Mouse (Mus musculus): ENCODE results near the gene Tm4sf5. TPM values are rescaled to one million over a fixed set of nuclear protein-coding genes. Genes with fewer than 3 reads are reported as not detected.

Gene Tm4sf5
- polyA plus RNA-seq, 2 experiments from 2014 or later: 1.00 to 2.5 TPM

DNA sequence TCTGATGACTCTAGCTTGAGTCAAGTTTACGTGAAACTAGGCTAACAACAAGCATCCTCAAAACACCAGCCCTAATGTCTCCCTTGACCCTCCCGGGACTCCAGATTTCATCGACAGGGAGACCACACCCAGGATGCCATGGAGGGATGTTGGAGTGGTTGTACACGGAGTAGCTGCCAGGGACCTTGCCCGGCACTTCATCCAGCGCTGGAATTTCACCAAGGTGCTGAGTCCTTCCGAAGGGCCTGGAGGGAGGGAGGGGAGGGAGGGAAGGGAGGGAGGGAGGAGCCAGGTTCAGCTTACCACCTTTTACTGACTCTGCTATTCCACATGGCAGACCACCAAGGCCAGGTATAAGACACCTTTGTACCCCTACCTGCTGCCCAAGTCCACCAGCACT, 48.9 kb downstream of the Tm4sf5 start:
- no peak for ATAC-seq

DNA sequence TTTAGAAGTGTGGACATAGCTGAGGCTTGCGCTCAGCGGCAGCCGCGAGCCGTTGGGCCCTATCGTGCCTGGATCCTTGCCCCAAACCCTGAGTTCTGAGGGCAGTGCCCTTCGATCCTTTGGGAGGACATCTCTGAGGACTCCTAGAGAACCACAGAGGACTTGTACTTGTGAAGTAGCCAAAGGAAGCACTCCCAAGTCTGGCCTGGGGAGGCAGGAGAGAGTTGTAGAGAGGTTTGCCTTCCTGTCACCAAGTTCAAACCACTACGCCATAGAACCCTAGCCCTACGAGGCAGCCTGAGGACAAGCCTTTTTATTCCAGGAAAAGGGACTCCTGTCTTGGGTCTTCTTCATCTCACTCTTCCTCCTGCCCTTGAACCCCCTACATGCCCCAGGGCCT, 52.5 kb downstream of the Tm4sf5 start:
- ATAC-seq: no peak

Other genes starting within 250 kb of the Tm4sf5 start
- under 1 TPM in 1 of 2 experiments, not detected in 1; 0.31 TPM for gene Alox12, start 249.9 kb upstream of the Tm4sf5 start, polyA plus RNA-seq (2017; shearing (Covaris generic))
- gene Alox12e, start 182.6 kb upstream of the Tm4sf5 start, polyA plus RNA-seq (2017; shearing (Covaris generic)): not detected
- not detected for gene Alox15, start 153.2 kb upstream of the Tm4sf5 start, polyA plus RNA-seq (2017; shearing (Covaris generic))
- gene Pelp1, start 95.2 kb upstream of the Tm4sf5 start, polyA plus RNA-seq (2017; shearing (Covaris generic)): 1 to 10 TPM; 4.4 to 7.7 TPM
- gene Arrb2, start 72.6 kb upstream of the Tm4sf5 start, polyA plus RNA-seq (2017; shearing (Covaris generic)): 10 to 100 TPM; 47.0 to 64.1 TPM
- gene Med11, start 53.3 kb upstream of the Tm4sf5 start, polyA plus RNA-seq (2017; shearing (Covaris generic)): 10 to 100 TPM; 84.3 to 85.7 TPM
- gene Zmynd15, start 45.8 kb upstream of the Tm4sf5 start, polyA plus RNA-seq (2017; shearing (Covaris generic)): not detected
- under 1 TPM; 0.43 to 0.87 TPM for gene Cxcl16, start 45.3 kb upstream of the Tm4sf5 start, polyA plus RNA-seq (2017; shearing (Covaris generic))
- not detected for gene Vmo1, start 9.4 kb downstream of the Tm4sf5 start, polyA plus RNA-seq (2017; shearing (Covaris generic))
- gene Gltpd2, start 14.0 kb downstream of the Tm4sf5 start, polyA plus RNA-seq (2017; shearing (Covaris generic)): not detected
- gene Psmb6, start 20.1 kb downstream of the Tm4sf5 start, polyA plus RNA-seq (2017; shearing (Covaris generic)): 100 to 1,000 TPM; 378 to 439 TPM
- not detected for gene Gm40193, start 27.7 kb downstream of the Tm4sf5 start, polyA plus RNA-seq (2017; shearing (Covaris generic))
- gene Pld2, start 34.8 kb downstream of the Tm4sf5 start, polyA plus RNA-seq (2017; shearing (Covaris generic)): 1 to 10 TPM; 2.7 to 3.9 TPM
- 1 to 10 TPM; 5.6 to 8.4 TPM for gene Mink1, start 57.6 kb downstream of the Tm4sf5 start, polyA plus RNA-seq (2017; shearing (Covaris generic))
- gene 4930544D05Rik, start 110.6 kb downstream of the Tm4sf5 start, polyA plus RNA-seq (2017; shearing (Covaris generic)): under 1 TPM in 1 of 2 experiments, not detected in 1; 0.71 TPM
- gene Chrne, start 114.0 kb downstream of the Tm4sf5 start, polyA plus RNA-seq (2017; shearing (Covaris generic)): 1 to 10 TPM; 1.4 to 2.1 TPM
- gene Gp1ba, start 133.9 kb downstream of the Tm4sf5 start, polyA plus RNA-seq (2017; shearing (Covaris generic)): under 1 TPM; 0.39 to 0.43 TPM
- 100 to 1,000 TPM; 389 to 496 TPM for gene Rnf167, start 142.0 kb downstream of the Tm4sf5 start, polyA plus RNA-seq (2017; shearing (Covaris generic))
- 100 to 1,000 TPM in 1 of 2 experiments, 10 to 100 TPM in 1; 84.0 to 102 TPM for gene Slc25a11, start 142.2 kb downstream of the Tm4sf5 start, polyA plus RNA-seq (2017; shearing (Covaris generic))
- gene Pfn1, start 149.4 kb downstream of the Tm4sf5 start, polyA plus RNA-seq (2017; shearing (Covaris generic)): 1,000 to 10,000 TPM; 2,750 to 3,189 TPM
- 10 to 100 TPM; 32.6 to 32.7 TPM for gene Eno3, start 152.0 kb downstream of the Tm4sf5 start, polyA plus RNA-seq (2017; shearing (Covaris generic))
- 100 to 1,000 TPM; 126 to 132 TPM for gene Spag7, start 164.2 kb downstream of the Tm4sf5 start, polyA plus RNA-seq (2017; shearing (Covaris generic))
- 10 to 100 TPM; 12.2 to 15.8 TPM for gene Camta2, start 182.9 kb downstream of the Tm4sf5 start, polyA plus RNA-seq (2017; shearing (Covaris generic))
- gene Inca1, start 194.9 kb downstream of the Tm4sf5 start, polyA plus RNA-seq (2017; shearing (Covaris generic)): 1 to 10 TPM in 1 of 2 experiments, under 1 TPM in 1; 0.30 to 1.2 TPM
- gene Kif1c, start 195.3 kb downstream of the Tm4sf5 start, polyA plus RNA-seq (2017; shearing (Covaris generic)): 1 to 10 TPM; 1.0 to 1.1 TPM

Data from CD4-positive, CD25-positive, alpha-beta regulatory T cell, adult 4 months (primary cell).